Mouse (Mus musculus) lung, embryonic 14.5 days (tissue): ENCODE measurements around the gene Ncoa1. TPM values are rescaled to one million over a fixed set of nuclear protein-coding genes. Genes with fewer than 3 reads are reported as not detected.

ENCODE experiments used
- ATAC-seq: fragments of 200-750 bp; cut with Nextera tagmentation; 2 replicates; pipeline ENCODE4 v1.8.0; 2017; ENCODE audit warnings: mild to moderate bottlenecking, moderate TSS enrichment, moderate library complexity; ENCODE audit not compliant: insufficient read depth
- DNase-seq: peaks from one replicate; pipeline ENCODE4 v3.0.0-alpha.2; 2015
- H3K27ac ChIP-seq: fragments of 300-500 bp; sonication (generic); 2 replicates; pipeline ENCODE4 v1.5.1; 2014; ENCODE audit warnings: low read depth, mild to moderate bottlenecking, moderate library complexity
- H3K27me3 ChIP-seq: fragments of 300-500 bp; sonication (generic); 2 replicates; pipeline ENCODE4 v1.6.1; 2014; ENCODE audit warnings: low read length, control low read depth; ENCODE audit not compliant: insufficient read depth
- H3K36me3 ChIP-seq: fragments of 300-500 bp; sonication (generic); 2 replicates; pipeline ENCODE4 v1.6.1; 2014; ENCODE audit warnings: control low read depth; ENCODE audit not compliant: insufficient read depth
- H3K4me1 ChIP-seq: fragments of 300-500 bp; sonication (generic); 2 replicates; pipeline ENCODE4 v1.6.1; 2014; ENCODE audit warnings: antibody characterized with exemption, control low read depth; ENCODE audit not compliant: insufficient read depth
- H3K4me2 ChIP-seq: fragments of 300-500 bp; sonication (generic); 2 replicates; pipeline ENCODE4 v1.6.1; 2014; ENCODE audit warnings: mild to moderate bottlenecking
- H3K4me3 ChIP-seq: fragments of 300-500 bp; sonication (generic); 2 replicates; pipeline ENCODE4 v1.5.1; 2014; ENCODE audit warnings: low read depth, low read length
- H3K9ac ChIP-seq: fragments of 300-500 bp; sonication (generic); 2 replicates; pipeline ENCODE4 v1.6.1; 2014
- H3K9me3 ChIP-seq: fragments of 300-500 bp; sonication (generic); 2 replicates; pipeline ENCODE4 v1.6.1; 2016; ENCODE audit warnings: low read depth, low read length, control low read depth
- CTCF ChIP-seq: IDR thresholded peaks from 2 replicates; pipeline ENCODE4 v1.5.1; 2016; ENCODE audit warnings: antibody characterized with exemption, low read depth
- WGBS: fragments of 180-500 bp; shearing (Covaris S2); extraction: QIAGEN DNeasy Blood & Tissue Kit; methylation state at CpG from one replicate; pipeline ENCODE4 v1.1.7; 2014; 5-methylcytosine and 5-hydroxymethylcytosine counted together
- polyA plus RNA-seq: library from polyadenylated mRNA; unstranded; fragments of >200 nt; fragmentation: Nextera tagmentation; extraction: Ambion mirVana; gene quantifications from 2 replicates; pipeline ENCODE4 v1.2.1, GENCODE M21; 2014

Ncoa1 gene
- polyA plus RNA-seq, 1 experiment from 2014 or later: 13.1 TPM

DNA sequence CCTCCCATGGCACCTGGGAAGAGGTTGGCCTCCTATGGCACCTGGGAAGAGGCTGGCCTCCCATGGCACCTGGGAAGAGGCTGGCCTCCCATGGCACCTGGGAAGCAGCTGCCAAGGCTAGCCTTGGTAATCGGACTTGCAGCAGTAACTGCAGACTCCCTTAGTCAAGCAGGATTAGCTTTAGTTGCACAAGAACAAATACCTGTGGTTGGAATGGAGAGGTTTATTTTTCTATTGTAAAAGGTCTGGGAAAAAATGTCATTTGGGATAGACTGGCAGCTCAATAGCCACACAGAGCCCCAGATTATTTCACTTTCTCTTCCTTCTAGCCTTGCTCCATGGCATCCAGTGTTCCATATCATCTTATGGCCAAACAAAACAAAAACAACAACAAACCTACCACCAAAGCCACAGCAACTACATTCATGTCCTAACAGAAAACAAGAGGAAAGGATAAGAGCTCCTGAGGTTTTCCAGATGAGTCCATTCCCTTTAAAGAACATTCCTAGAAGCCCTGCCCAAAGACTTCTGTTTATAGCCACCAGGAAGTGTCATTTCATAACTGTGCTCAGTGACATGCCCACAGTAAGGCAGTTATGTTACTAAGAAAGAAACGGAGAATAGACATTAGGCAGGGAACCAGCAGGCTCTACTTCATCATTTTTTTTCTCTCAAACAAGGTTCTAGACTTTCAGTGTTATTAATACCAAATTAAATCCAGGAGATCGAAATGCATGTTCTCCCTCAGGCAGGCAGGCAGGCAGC is 46.7 kb downstream of the Ncoa1 start:
- Histone ChIP-seq H3K9ac (no peak overlapping the region), H3K4me1 (no peaks in the 10 kb centered on the region), H3K27ac (no peak overlapping the region), H3K27me3 (no peaks in the 10 kb centered on the region), H3K4me3 (no peak overlapping the region), H3K4me2 (no peak overlapping the region), H3K36me3 (no peaks in the 10 kb centered on the region), H3K9me3 (no peaks in the 10 kb centered on the region)
- ATAC-seq (no peak), DNase-seq (no peak)
- TF ChIP-seq CTCF: no peak
- WGBS: 65% methylated on average over 3 of the region's 3 CpGs

DNA sequence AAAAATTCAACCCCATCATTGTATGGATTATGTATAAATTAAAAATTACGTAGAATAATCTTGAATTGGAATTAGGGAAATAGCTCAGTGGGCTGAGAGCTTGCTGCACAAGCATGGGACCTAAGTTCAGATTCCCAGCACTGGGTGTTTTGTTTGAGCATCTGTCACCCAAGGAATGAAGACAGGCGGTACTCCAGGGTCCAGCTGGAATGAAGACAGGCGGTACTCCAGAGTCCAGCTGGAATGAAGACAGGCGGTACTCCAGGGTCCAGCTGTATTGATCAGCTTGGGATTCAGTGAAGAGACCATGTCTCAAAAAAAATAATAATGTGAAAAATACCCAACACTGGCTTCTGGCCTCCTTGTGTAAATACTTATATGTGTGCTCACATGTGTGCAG is 58.2 kb downstream of the Ncoa1 start:
- WGBS: 80% methylated on average over 4 of the region's 4 CpGs
- no peak for ATAC-seq

DNA sequence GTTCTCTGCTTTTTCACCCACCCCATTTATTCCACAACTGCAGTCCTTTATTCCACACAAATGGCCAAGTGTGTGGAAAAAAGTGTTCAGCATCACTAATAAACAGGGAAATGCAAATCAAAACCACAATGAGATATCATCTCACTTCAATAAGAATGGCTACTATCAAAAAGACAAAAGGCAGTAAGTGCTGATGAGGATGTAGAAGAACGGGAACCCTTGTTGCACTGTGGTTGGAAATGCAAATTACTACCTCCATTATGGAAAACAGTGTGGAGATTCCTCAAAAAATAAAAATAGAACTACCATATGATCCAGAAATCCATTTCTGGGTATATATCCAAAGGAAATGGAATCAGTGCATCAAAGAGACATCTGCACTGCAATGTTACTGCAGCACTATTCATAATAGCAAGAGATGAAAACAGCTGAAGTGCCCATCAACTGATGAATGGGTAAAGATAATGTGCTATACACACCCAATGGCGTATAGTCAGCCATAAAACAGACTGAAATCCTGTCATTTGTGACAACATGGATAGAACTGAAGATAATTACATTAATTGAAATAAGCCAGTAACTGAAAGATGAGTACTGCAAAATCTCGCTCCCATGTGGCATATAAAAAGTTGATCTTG is 59.2 kb downstream of the Ncoa1 start:
- no peaks in the 10 kb centered on the region for H3K4me1 ChIP-seq
- H3K27me3 ChIP-seq: no peaks in the 10 kb centered on the region
- 77% methylated on average over 3 of the region's 3 CpGs for WGBS

More for the DNA sequence above, 58.2 kb downstream of the Ncoa1 start:
- H3K4me1 ChIP-seq: no peaks in the 10 kb centered on the region
- H3K9me3 ChIP-seq: no peaks in the 10 kb centered on the region
- no peak for DNase-seq
- H3K4me2 ChIP-seq: no peak overlapping the region
- TF ChIP-seq CTCF: no peak
- H3K9ac ChIP-seq: no peak overlapping the region
- no peaks in the 10 kb centered on the region for H3K27me3 ChIP-seq
- no peak overlapping the region for H3K4me3 ChIP-seq
- no peaks in the 10 kb centered on the region for H3K36me3 ChIP-seq
- H3K27ac ChIP-seq: no peak overlapping the region

DNA sequence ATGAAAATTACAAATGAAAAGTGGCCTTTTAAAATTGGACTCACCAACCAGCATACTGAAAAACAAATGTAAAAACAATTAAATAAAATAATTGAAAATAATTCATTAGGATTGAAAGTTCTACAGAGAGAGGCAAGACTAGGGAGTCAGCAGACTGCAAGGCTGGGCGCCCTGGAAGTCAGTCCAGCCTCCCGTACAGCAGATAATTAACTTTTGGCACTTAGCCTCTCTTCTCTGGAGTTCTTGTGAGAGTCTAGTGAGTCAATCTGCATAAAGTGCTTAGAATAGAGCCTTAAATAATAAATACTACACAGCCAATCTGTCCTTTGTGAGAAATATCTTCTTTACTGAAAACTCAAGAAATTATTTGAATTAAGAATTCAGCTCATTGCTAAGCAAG is 69.9 kb downstream of the Ncoa1 start:
- H3K9me3 ChIP-seq: no peaks in the 10 kb centered on the region
- TF ChIP-seq CTCF: no peak
- no peaks in the 10 kb centered on the region for H3K4me1 ChIP-seq

More for the DNA sequence above, 59.2 kb downstream of the Ncoa1 start:
- no peak for ATAC-seq
- Histone ChIP-seq H3K9ac (no peak overlapping the region), H3K4me2 (no peak overlapping the region), H3K9me3 (no peaks in the 10 kb centered on the region), H3K27ac (no peak overlapping the region), H3K4me3 (no peak overlapping the region), H3K36me3 (no peaks in the 10 kb centered on the region)
- TF ChIP-seq CTCF: no peak
- no peak for DNase-seq

DNA sequence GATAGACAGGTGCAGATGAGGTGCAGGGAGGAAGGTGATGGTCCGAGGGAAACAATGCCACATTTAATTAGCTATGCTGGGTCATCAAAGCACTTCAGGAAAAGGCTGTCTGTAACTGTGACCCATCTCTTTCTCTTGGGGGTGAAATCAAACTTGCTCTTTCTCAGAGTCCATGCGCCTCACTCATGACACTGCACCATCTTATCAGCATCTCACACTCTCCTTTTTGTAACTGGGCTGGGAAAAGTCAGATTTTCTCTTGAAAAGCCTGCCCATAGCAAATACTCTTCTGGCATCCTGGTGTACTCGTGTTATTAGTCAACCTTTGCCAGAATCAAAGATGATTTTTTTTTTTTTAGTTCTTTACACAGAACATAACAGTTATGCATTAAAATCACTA is 70.8 kb downstream of the Ncoa1 start:
- WGBS: 71% methylated on average over 3 of the region's 3 CpGs

More for the DNA sequence above, 69.9 kb downstream of the Ncoa1 start:
- DNase-seq (no peak), ATAC-seq (no peak)
- Histone ChIP-seq H3K27me3 (no peaks in the 10 kb centered on the region), H3K9ac (no peak overlapping the region), H3K36me3 (no peaks in the 10 kb centered on the region), H3K27ac (no peak overlapping the region), H3K4me3 (no peak overlapping the region), H3K4me2 (no peak overlapping the region)
- 60% methylated on average over 2 of the region's 2 CpGs for WGBS

DNA sequence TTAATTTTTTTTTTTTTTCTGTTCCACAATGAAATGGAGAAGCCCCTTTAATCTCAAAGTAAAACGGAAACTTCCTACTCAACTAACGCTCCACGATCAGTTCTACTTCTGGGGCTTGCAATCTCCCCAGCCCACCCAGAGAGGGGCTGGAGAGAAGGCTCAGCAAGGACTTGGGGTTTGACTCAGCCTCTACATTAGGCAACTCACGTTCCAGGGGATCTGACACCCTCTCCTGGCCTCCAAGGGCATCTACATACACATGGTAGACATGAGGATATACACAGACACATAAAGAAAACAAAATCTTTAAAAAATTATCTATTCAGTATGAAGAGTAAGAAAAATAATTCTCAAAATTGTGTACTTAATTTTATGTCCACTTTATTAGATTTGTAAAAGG is 73.8 kb downstream of the Ncoa1 start:
- DNase-seq (no peak), ATAC-seq (no peak)
- TF ChIP-seq CTCF: no peak
- Histone ChIP-seq H3K9me3 (no peaks in the 10 kb centered on the region), H3K9ac (no peak overlapping the region), H3K4me3 (no peak overlapping the region), H3K27me3 (no peaks in the 10 kb centered on the region), H3K27ac (no peak overlapping the region), H3K4me1 (no peaks in the 10 kb centered on the region), H3K36me3 (no peaks in the 10 kb centered on the region), H3K4me2 (no peak overlapping the region)
- WGBS: 57% methylated on average over 4 of the region's 4 CpGs

More for the DNA sequence above, 70.8 kb downstream of the Ncoa1 start:
- no peak overlapping the region for H3K4me2 ChIP-seq
- H3K4me3 ChIP-seq: no peak overlapping the region
- H3K9ac ChIP-seq: no peak overlapping the region
- no peaks in the 10 kb centered on the region for H3K36me3 ChIP-seq
- TF ChIP-seq CTCF: no peak
- no peak overlapping the region for H3K27ac ChIP-seq
- no peaks in the 10 kb centered on the region for H3K9me3 ChIP-seq
- no peak for DNase-seq
- no peaks in the 10 kb centered on the region for H3K27me3 ChIP-seq
- no peak for ATAC-seq
- H3K4me1 ChIP-seq: no peaks in the 10 kb centered on the region

DNA sequence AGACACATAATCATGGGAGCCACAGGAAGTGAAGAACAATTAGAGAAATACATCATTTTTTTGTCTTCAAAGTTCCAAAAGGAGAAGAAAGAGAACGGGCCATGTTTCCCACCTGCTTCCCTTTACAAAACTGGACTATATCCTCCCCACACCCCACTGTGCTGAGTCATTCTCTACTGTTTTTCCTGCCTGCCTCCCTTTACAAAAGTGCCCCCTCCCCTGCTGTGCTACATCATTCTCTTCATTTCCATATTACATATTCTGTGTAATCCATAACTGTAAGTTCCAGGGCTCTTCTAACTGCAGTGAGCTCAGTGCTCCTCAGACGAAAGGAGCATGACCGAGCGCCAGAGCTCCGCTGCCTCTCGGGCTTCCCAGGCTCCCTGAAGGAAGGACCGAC is 80.8 kb downstream of the Ncoa1 start:
- no peak for DNase-seq
- ATAC-seq: no peak
- Histone ChIP-seq H3K4me3 (no peak overlapping the region), H3K4me2 (no peak overlapping the region), H3K27ac (no peak overlapping the region), H3K9ac (no peak overlapping the region), H3K27me3 (no peaks in the 10 kb centered on the region), H3K9me3 (no peaks in the 10 kb centered on the region), H3K4me1 (no peaks in the 10 kb centered on the region), H3K36me3 (no peaks in the 10 kb centered on the region)
- no peak for TF ChIP-seq CTCF
- 76% methylated on average over 7 of the region's 7 CpGs for WGBS
